Mouse (Mus musculus): ENCODE data around the gene Acaa1a.

DNA sequence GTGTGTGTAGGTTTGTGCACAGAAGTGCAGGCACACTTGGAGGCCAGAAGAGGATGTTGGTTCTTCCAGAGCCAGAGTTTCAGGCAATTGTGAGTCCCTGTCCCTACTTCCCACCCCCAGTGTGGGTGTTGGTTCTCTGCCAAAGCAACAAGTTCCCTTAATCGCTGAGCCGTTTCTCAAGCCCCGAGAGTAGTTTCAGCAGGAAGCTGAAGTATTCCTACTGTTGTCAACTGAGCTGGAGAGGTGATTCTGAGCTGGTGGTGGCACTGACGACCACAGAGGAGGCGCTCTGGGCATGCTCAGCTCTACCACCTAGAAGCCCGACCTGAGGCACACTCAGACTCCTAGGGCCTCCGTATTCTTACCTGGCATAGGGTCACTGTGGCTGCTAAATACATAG, 25.8 kb downstream of the Acaa1a start, which contains the start of gene Slc22a14:
- TF ChIP-seq CTCF (IDR thresholded peaks at IDR 0.05; ENCODE audit: control insufficient read depth, insufficient read depth, insufficient replicate concordance, low read depth, low read length) (no peak), POLR2A (IDR thresholded peaks at IDR 0.05; ENCODE audit: control insufficient read depth, low read depth, low read length) (no peak)
